Mouse (Mus musculus) embryonic fibroblast, embryonic 13.5 days (primary cell): ENCODE data around the gene Fblim1.

ENCODE experiments used
- CTCF ChIP-seq: IDR thresholded peaks from 2 replicates; pipeline ENCODE4 v1.5.1; 2011; ENCODE audit warnings: mild to moderate bottlenecking, control low read depth, low read length, moderate library complexity, borderline replicate concordance; ENCODE audit not compliant: insufficient read depth
- POLR2A ChIP-seq: IDR thresholded peaks from 2 replicates; pipeline ENCODE4 v1.6.1; 2011; ENCODE audit warnings: low read depth, mild to moderate bottlenecking, control low read depth, low read length, moderate library complexity

DNA sequence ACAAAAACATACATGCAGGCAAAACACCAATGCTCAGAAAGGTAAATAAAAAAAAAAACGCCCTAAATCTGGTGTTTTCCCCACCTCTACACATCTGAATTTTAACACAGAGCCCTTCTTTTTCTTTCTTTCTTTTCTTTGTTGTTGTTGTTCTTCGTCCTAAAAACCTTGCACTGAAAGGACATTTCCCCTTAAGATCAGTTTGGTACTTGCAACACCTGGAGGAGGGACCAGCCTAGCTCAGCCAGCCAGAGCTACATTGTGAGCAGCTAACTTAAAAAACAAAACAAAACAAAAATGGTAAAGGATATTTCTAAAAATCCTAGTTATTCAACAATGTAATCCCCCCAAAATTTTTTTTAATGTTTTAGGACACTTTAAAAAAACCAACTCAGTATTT lies 61.4 kb downstream of the Fblim1 start:
- TF ChIP-seq CTCF (no peak), POLR2A (no peak)
